Mouse (Mus musculus): ENCODE results near the gene Trim34a. TPM values are rescaled to one million over a fixed set of nuclear protein-coding genes. Genes with fewer than 3 reads are reported as not detected.

Gene Trim34a
- polyA plus RNA-seq, 1 experiment from 2014 or later: 6.2 TPM

DNA sequence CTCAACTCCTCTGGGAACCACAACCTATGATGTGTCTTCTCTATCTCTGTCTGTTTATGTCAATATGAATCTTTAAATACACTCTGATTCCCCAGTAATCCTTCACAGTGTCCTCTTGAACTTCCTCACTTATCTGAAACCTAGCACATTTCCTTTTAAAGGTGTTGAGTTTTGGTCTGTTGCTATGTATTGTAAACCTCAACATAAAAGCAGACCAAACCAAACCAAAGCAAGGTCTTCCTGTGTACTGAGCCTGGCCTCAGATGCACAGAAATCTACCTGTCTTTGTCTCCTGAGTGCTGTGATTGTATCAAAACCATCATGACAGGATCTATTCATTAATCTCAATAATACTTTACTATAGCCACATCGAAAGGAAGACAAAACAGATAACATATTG, 46.4 kb downstream of the Trim34a start:
- Histone ChIP-seq H3K9me3 (ENCODE audit: control insufficient read depth) (no peaks in the 10 kb centered on the region), H3K27ac (ENCODE audit: low read depth, low read length) (no peak overlapping the region), H3K27me3 (replicated peaks; ENCODE audit: control insufficient read depth, insufficient read depth, low read length) (no peaks in the 10 kb centered on the region), H3K4me1 (replicated peaks; ENCODE audit: control insufficient read depth, insufficient read depth, low read length) (no peaks in the 10 kb centered on the region), H3K36me3 (ENCODE audit: control insufficient read depth, insufficient read depth) (no peaks in the 10 kb centered on the region), H3K9ac (ENCODE audit: low read depth, low read length) (no peak overlapping the region), H3K4me3 (ENCODE audit: low read depth, low read length) (no peak overlapping the region), H3K4me2 (replicated peaks; ENCODE audit: low read depth) (no peak overlapping the region)
- ATAC-seq: no peak
- no peak for TF ChIP-seq CTCF (IDR thresholded peaks at IDR 0.05; ENCODE audit: low read depth)
- 93% methylated on average over 1 of the region's 1 CpGs for WGBS

- no peaks in the 10 kb centered on the region for H3K9me3 ChIP-seq (ENCODE audit: control insufficient read depth)
- no peak overlapping the region for H3K27ac ChIP-seq (ENCODE audit: low read depth, low read length)
These were observed 47.6 kb downstream of the Trim34a start for GRCm38 (mm10) chr7:104291638-104292400.

More at GRCm38 (mm10) chr7:104291638-104292400, 47.6 kb downstream of the Trim34a start:
- ATAC-seq: no peak
- no peak for TF ChIP-seq CTCF (IDR thresholded peaks at IDR 0.05; ENCODE audit: low read depth)
- Histone ChIP-seq H3K27me3 (replicated peaks; ENCODE audit: control insufficient read depth, insufficient read depth, low read length) (no peaks in the 10 kb centered on the region), H3K4me3 (ENCODE audit: low read depth, low read length) (no peak overlapping the region), H3K4me2 (replicated peaks; ENCODE audit: low read depth) (no peak overlapping the region), H3K9ac (ENCODE audit: low read depth, low read length) (no peak overlapping the region), H3K36me3 (ENCODE audit: control insufficient read depth, insufficient read depth) (no peaks in the 10 kb centered on the region), H3K4me1 (replicated peaks; ENCODE audit: control insufficient read depth, insufficient read depth, low read length) (no peaks in the 10 kb centered on the region)
- 76% methylated on average over 5 of the region's 5 CpGs for WGBS

Other genes starting within 250 kb of the Trim34a start
- gene Olfr638, start 245.7 kb upstream of the Trim34a start, polyA plus RNA-seq (2015; fragmentation: Nextera tagmentation; extraction: Ambion mirVana): not detected in 2 replicates
- gene Olfr639, start 227.2 kb upstream of the Trim34a start, polyA plus RNA-seq (2015; fragmentation: Nextera tagmentation; extraction: Ambion mirVana): not detected in 2 replicates
- gene Olfr640, start 218.9 kb upstream of the Trim34a start, polyA plus RNA-seq (2015; fragmentation: Nextera tagmentation; extraction: Ambion mirVana): not detected in 2 replicates
- not detected in 2 replicates for gene Olfr641, start 209.0 kb upstream of the Trim34a start, polyA plus RNA-seq (2015; fragmentation: Nextera tagmentation; extraction: Ambion mirVana)
- not detected in 2 replicates for gene Olfr642, start 191.8 kb upstream of the Trim34a start, polyA plus RNA-seq (2015; fragmentation: Nextera tagmentation; extraction: Ambion mirVana)
- gene 4930516K23Rik, start 183.0 kb upstream of the Trim34a start, polyA plus RNA-seq (2015; fragmentation: Nextera tagmentation; extraction: Ambion mirVana): not detected in 2 replicates
- gene Olfr644, start 172.6 kb upstream of the Trim34a start, polyA plus RNA-seq (2015; fragmentation: Nextera tagmentation; extraction: Ambion mirVana): not detected in 2 replicates
- gene Olfr645, start 159.0 kb upstream of the Trim34a start, polyA plus RNA-seq (2015; fragmentation: Nextera tagmentation; extraction: Ambion mirVana): not detected in 2 replicates
- not detected in 2 replicates for gene Olfr646, start 139.6 kb upstream of the Trim34a start, polyA plus RNA-seq (2015; fragmentation: Nextera tagmentation; extraction: Ambion mirVana)
- gene Ubqln5, start 114.6 kb upstream of the Trim34a start, polyA plus RNA-seq (2015; fragmentation: Nextera tagmentation; extraction: Ambion mirVana): not detected in 2 replicates
- gene Olfr643, start 107.1 kb upstream of the Trim34a start, polyA plus RNA-seq (2015; fragmentation: Nextera tagmentation; extraction: Ambion mirVana): not detected in 2 replicates
- not detected in 2 replicates for gene Ubqln3, start 101.2 kb upstream of the Trim34a start, polyA plus RNA-seq (2015; fragmentation: Nextera tagmentation; extraction: Ambion mirVana)
- gene Ubqlnl, start 93.9 kb upstream of the Trim34a start, polyA plus RNA-seq (2015; fragmentation: Nextera tagmentation; extraction: Ambion mirVana): not detected in 2 replicates
- not detected in 2 replicates for gene Olfm5, start 79.6 kb upstream of the Trim34a start, polyA plus RNA-seq (2015; fragmentation: Nextera tagmentation; extraction: Ambion mirVana)
- gene Olfr648, start 61.1 kb upstream of the Trim34a start, polyA plus RNA-seq (2015; fragmentation: Nextera tagmentation; extraction: Ambion mirVana): 0.08 and 0.09 TPM in 2 replicates
- not detected in 2 replicates for gene Olfr649, start 48.5 kb upstream of the Trim34a start, polyA plus RNA-seq (2015; fragmentation: Nextera tagmentation; extraction: Ambion mirVana)
- gene Trim6, start 25.7 kb upstream of the Trim34a start, polyA plus RNA-seq (2015; fragmentation: Nextera tagmentation; extraction: Ambion mirVana): 0.44 and 0.55 TPM in 2 replicates
- gene Trim5, start 43.6 kb downstream of the Trim34a start, polyA plus RNA-seq (2015; fragmentation: Nextera tagmentation; extraction: Ambion mirVana): 1.6 TPM in 2 replicates
- gene Trim12a, start 71.0 kb downstream of the Trim34a start, polyA plus RNA-seq (2015; fragmentation: Nextera tagmentation; extraction: Ambion mirVana): 23.8 and 26.3 TPM in 2 replicates
- 0.16 and 0.22 TPM in 2 replicates for gene Trim34b, start 85.0 kb downstream of the Trim34a start, polyA plus RNA-seq (2015; fragmentation: Nextera tagmentation; extraction: Ambion mirVana)
- gene Trim12c, start 108.9 kb downstream of the Trim34a start, polyA plus RNA-seq (2015; fragmentation: Nextera tagmentation; extraction: Ambion mirVana): 4.8 and 5.0 TPM in 2 replicates
- gene Trim30b, start 125.4 kb downstream of the Trim34a start, polyA plus RNA-seq (2015; fragmentation: Nextera tagmentation; extraction: Ambion mirVana): 0.23 and 0.24 TPM in 2 replicates
- gene Trim30c, start 156.4 kb downstream of the Trim34a start, polyA plus RNA-seq (2015; fragmentation: Nextera tagmentation; extraction: Ambion mirVana): 0.10 and 0.14 TPM in 2 replicates
- gene Trim30a, start 220.7 kb downstream of the Trim34a start, polyA plus RNA-seq (2015; fragmentation: Nextera tagmentation; extraction: Ambion mirVana): 5.0 and 5.3 TPM in 2 replicates